Mouse (Mus musculus): ENCODE data around the gene Cntn4. TPM values are rescaled to one million over a fixed set of nuclear protein-coding genes. Genes with fewer than 3 reads are reported as not detected.

The Cntn4 gene
- polyA plus RNA-seq (2012; rRNA removed): 3.7 and 9.0 TPM in 2 replicates

DNA sequence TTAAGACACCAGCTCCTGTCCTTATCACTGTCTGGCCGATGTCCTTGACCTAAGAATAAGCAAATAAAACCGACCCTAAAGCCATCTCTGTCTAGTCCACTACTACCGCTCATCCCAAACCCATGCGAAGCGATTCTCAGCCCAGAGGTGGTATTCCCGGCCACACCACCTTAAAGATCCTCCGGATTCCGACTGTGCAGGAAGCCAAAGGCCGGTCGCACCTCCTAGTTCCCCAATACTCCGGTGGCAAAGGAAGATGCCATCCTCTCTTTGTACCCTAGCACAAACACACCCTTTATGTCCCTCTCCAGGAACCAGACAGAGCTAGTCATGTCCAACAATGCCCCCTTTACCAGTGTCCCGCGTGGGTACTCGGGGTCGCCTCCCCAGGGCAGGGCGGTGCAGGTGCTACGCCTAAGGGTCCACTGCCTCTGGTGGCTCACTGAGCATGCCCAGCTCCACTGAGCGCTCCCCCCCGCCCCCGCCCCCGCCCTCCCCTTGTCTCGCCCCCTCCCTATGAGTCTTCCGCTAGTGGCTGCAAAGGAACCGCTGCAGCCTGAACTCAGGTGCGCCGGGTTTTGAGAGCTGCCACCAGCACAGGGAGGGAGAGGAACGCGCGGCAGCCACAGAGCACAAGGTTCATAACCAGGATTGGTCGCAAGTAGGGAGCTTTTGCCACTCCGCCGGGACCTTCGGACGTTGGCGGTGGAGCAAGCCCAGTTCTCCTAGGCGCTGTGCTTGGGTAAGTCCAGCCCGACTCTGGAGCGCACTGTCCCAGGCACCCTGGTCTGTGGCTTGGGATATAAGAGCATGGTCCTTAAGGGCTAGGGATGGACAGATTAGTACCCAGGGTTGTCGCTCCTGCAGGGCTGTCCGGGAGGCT lies at the start of gene Cntn4:
Gene Cntn4 (plus strand): TSS at position 512 of the 883 bp plus-strand sequence.
- DNase-seq (ENCODE audit: low read depth): peak; percentile 70
- no peak for TF ChIP-seq CTCF (IDR thresholded peaks at IDR 0.05; ENCODE audit: borderline replicate concordance, extremely low read depth, insufficient read depth, insufficient read length)
- no peak for TF ChIP-seq POLR2A (IDR thresholded peaks at IDR 0.05; ENCODE audit: borderline replicate concordance, extremely low read depth, insufficient read depth, insufficient read length, poor library complexity, severe bottlenecking)

DNA sequence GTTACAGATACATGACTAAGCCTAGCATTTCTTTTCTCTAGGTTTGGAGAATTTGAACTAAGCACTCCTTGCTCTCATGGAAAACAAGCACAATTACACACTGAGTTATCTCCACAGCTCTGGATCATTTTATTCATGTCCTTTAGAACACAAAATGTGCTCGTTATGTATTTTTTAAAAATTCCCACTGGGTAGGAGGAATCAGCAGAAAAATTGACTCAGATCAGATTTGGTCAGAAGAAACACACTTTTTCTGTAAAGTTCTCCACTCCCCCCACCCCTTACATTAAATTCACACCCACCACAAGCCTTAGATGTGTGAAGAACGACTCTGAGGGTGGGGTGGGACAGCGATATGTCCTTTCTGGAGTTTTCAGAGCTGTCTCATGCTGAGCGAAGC lies 3.2 kb upstream of the Cntn4 start:
- no peak for TF ChIP-seq POLR2A (IDR thresholded peaks at IDR 0.05; ENCODE audit: borderline replicate concordance, extremely low read depth, insufficient read depth, insufficient read length, poor library complexity, severe bottlenecking)
- TF ChIP-seq CTCF (IDR thresholded peaks at IDR 0.05; ENCODE audit: borderline replicate concordance, extremely low read depth, insufficient read depth, insufficient read length): no peak

DNA sequence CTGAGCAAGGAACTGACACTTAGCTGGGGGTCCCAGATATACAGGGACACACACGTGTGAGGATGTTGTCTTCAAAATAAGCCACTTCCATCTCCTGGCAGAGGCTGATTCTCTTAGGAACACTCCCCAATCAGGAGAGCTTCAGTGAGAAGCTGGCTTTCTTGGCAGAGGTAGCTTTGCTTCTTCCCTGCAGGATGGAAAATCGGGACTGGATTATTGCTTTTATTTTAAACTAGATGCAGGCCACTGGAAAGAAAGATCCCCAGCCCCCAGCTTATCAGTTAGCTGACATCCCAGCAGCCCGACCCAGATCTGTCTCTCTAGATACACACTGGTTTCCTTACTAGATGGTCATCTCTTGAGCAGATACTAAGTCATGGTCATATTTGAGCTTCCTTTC lies 2.4 kb upstream of the Cntn4 start:
- DNase-seq (ENCODE audit: low read depth): peak; percentile 60
- TF ChIP-seq POLR2A (IDR thresholded peaks at IDR 0.05; ENCODE audit: borderline replicate concordance, extremely low read depth, insufficient read depth, insufficient read length, poor library complexity, severe bottlenecking): no peak
- TF ChIP-seq CTCF (IDR thresholded peaks at IDR 0.05; ENCODE audit: borderline replicate concordance, extremely low read depth, insufficient read depth, insufficient read length): no peak

More for the DNA sequence above, 3.2 kb upstream of the Cntn4 start:
- DNase-seq (ENCODE audit: low read depth): no peak

DNA sequence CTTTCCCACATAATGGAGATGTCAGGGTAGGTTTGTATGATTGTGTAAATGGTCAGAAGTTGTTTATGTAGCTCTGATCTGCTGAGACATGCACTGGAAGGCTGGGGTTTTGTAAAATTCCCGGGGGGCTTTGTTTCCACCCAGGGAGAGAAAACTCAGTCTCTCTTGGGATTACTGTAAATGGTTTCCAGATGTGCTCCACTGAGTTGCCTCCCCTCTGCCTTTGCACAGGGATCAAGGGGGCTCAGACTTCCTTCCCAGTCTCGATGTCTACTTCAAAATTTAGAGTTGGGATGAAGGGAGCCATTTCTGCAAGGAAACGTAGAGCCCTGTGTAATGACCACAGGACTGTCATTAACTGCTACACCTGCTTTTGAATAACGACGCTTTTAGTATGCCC lies 823 bp upstream of the Cntn4 start:
- TF ChIP-seq CTCF (IDR thresholded peaks at IDR 0.05; ENCODE audit: borderline replicate concordance, extremely low read depth, insufficient read depth, insufficient read length): no peak
- no peak for TF ChIP-seq POLR2A (IDR thresholded peaks at IDR 0.05; ENCODE audit: borderline replicate concordance, extremely low read depth, insufficient read depth, insufficient read length, poor library complexity, severe bottlenecking)

DNA sequence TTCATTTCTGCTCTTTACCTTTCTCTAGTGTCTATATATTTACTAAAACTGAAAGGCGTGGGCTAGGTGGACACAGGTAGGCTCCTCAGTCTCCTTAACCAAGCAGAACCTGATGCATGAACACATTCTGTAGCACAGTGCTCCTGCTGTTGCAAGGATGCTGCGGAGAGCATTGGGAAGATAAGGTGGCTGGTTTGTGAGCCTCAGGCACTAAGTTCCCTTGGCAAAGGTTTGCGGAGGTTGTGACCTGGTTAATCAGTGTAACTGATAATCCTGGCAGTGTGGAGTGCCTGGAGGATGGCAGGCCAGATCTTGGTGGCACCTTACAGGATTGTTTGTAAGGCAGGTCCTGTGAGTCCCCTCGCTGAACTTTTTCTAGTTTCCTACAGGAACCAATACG lies 1.3 kb downstream of the Cntn4 start:
- DNase-seq (ENCODE audit: low read depth): no peak
- TF ChIP-seq POLR2A (IDR thresholded peaks at IDR 0.05; ENCODE audit: borderline replicate concordance, extremely low read depth, insufficient read depth, insufficient read length, poor library complexity, severe bottlenecking) (no peak), CTCF (IDR thresholded peaks at IDR 0.05; ENCODE audit: borderline replicate concordance, extremely low read depth, insufficient read depth, insufficient read length) (no peak)

More for the DNA sequence above, 823 bp upstream of the Cntn4 start:
- DNase-seq (ENCODE audit: low read depth): no peak

DNA sequence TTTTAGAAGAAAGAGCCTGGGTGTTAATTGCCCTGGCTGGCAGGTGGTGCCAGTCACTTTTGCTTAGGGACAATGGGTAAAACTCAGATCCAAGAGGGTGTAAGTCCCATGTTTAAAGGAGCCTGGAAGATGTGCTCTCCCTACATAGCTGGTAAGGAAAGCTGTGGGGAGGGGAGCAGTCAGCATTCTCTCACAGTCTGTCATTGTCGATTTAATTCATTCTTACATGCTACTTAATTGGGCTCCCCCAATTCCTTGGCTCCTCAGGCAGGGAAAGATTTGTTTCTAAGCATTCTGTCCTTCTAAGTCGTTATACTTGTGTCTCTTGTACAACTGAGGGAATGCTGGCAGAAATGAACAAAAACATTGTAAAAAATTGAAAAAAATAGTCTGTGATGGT lies 4.0 kb downstream of the Cntn4 start:
- TF ChIP-seq POLR2A (IDR thresholded peaks at IDR 0.05; ENCODE audit: borderline replicate concordance, extremely low read depth, insufficient read depth, insufficient read length, poor library complexity, severe bottlenecking): no peak
- no peak for TF ChIP-seq CTCF (IDR thresholded peaks at IDR 0.05; ENCODE audit: borderline replicate concordance, extremely low read depth, insufficient read depth, insufficient read length)
- DNase-seq (ENCODE audit: low read depth): no peak

DNA sequence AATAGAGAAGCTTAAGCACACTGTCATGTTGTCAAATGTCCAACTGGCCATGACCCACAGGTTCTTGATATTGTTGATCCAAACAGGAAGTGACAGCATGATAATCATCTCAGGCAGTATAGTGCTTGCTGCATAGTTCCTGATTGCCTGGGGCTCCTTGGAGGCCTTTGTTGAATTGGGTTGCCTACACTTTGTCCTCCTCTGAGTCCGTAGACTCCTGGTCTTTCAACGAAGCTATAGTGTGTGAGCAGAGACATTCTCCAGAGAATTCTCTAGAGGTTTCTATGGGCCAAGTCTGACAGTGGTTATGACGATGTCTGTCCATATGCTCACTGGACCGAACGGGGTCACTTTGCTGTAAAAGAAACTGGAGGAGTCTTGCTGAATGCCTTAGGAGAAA lies 5.8 kb downstream of the Cntn4 start:
- TF ChIP-seq CTCF (IDR thresholded peaks at IDR 0.05; ENCODE audit: borderline replicate concordance, extremely low read depth, insufficient read depth, insufficient read length): no peak
- TF ChIP-seq POLR2A (IDR thresholded peaks at IDR 0.05; ENCODE audit: borderline replicate concordance, extremely low read depth, insufficient read depth, insufficient read length, poor library complexity, severe bottlenecking): no peak

DNA sequence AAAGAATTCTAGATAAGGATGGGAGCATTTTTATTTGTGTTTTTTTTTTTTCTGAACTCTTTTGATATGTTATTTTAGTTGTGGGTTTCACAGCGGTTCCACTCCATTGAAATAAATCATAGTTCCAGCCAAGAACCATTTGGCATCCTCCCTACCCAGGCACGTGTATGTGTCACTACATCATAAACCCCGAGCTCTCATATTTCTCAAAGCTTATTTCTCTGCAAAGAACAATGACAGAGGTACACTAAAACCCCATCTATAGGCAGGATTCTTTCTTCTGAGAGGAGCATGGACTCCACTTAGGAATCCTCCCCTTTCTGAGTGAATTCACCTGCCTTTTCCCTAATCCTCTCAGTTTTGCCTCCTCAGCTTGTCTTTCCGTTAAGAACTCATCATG lies 6.7 kb downstream of the Cntn4 start:
- no peak for TF ChIP-seq CTCF (IDR thresholded peaks at IDR 0.05; ENCODE audit: borderline replicate concordance, extremely low read depth, insufficient read depth, insufficient read length)
- TF ChIP-seq POLR2A (IDR thresholded peaks at IDR 0.05; ENCODE audit: borderline replicate concordance, extremely low read depth, insufficient read depth, insufficient read length, poor library complexity, severe bottlenecking): no peak
- no peak for DNase-seq (ENCODE audit: low read depth)

More for the DNA sequence above, 5.8 kb downstream of the Cntn4 start:
- DNase-seq (ENCODE audit: low read depth): no peak

DNA sequence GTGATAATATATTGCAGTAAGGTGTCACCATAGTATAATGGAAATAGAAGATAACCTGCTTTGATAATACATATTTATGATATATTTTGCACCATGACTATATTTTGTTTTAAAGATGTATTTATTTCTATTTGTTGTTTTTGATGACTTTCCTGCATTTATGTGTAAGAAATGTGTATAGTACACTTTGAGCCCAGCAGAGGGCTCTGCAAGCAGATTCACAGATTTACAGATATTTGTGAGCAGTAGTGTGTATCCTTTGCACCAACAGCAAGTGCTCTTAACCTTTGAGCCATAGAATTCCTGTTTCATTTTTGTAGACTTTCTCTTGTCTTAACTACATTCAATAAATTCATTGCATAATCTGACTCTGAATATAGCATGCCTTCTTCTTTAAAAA lies 10.7 kb downstream of the Cntn4 start:
- TF ChIP-seq POLR2A (IDR thresholded peaks at IDR 0.05; ENCODE audit: borderline replicate concordance, extremely low read depth, insufficient read depth, insufficient read length, poor library complexity, severe bottlenecking) (no peak), CTCF (IDR thresholded peaks at IDR 0.05; ENCODE audit: borderline replicate concordance, extremely low read depth, insufficient read depth, insufficient read length) (0 out of 2 replicates have a peak, but pooled peaks have one; percentile 9)
- DNase-seq (ENCODE audit: low read depth): no peak

DNA sequence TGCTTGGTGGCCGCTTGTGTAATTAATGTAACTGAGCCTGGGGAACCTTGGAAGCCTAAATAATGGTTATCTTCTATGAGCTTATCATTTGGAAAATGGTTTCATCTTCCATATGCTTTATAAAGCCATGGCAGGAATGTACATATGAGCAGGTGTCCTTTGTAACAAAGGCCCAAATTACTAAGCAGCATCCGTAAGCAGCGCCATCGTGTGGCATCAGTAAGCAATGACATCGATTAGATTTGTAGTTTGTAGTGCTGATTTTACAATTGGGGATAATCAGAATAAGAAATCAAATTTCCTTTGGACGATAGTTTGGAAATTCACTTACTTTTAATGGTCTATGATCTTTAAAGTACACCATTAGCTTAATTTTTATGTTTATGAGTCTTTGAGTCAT lies 64.6 kb downstream of the Cntn4 start:
- TF ChIP-seq CTCF (IDR thresholded peaks at IDR 0.05; ENCODE audit: borderline replicate concordance, extremely low read depth, insufficient read depth, insufficient read length): peak; percentile 54; the same call in 1 of the 2 replicates
- TF ChIP-seq POLR2A (IDR thresholded peaks at IDR 0.05; ENCODE audit: borderline replicate concordance, extremely low read depth, insufficient read depth, insufficient read length, poor library complexity, severe bottlenecking): no peak
- peak; percentile 54 for DNase-seq (ENCODE audit: low read depth)

DNA sequence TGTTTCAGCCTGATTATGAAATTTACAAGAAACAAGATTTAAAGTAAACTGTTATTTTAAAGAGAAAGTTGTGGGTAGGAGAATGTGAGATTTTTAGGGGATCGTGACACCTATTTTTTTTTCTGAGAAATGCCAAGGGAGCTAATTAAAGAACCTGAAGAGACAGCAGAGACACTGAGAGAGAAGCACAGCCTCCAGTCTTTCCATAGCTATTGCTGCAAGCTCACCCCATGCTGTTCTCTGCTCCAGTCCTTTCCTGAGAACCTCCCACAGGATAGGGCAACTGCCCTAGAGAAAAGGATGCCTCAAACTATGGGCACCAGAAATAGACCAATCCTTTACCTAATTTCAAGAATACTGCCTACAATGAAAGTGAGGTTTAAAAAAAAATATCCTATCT lies 103.2 kb downstream of the Cntn4 start:
- no peak for DNase-seq (ENCODE audit: low read depth)
- TF ChIP-seq POLR2A (IDR thresholded peaks at IDR 0.05; ENCODE audit: borderline replicate concordance, extremely low read depth, insufficient read depth, insufficient read length, poor library complexity, severe bottlenecking) (no peak), CTCF (IDR thresholded peaks at IDR 0.05; ENCODE audit: borderline replicate concordance, extremely low read depth, insufficient read depth, insufficient read length) (no peak)

DNA sequence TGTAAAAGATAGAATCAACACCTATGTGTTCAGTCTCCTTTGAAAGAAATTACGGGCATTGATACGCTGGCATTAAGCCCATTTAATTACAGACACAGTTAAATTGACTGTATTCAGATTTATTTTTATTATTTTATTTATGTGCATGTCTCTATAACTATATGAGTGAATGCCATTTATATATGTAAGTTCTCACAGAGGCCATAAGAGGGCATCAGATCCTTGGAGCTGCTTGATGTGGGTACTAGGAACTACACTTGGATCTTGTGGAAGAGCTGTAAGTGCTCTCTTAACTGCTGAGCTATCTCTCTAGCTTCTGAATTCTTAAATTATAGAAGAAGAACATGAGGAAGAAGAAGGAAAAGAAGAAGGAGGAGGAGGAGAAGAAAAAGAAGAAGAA lies 111.0 kb downstream of the Cntn4 start:
- TF ChIP-seq CTCF (IDR thresholded peaks at IDR 0.05; ENCODE audit: borderline replicate concordance, extremely low read depth, insufficient read depth, insufficient read length) (0 out of 2 replicates have a peak, but pooled peaks have one; percentile 3), POLR2A (IDR thresholded peaks at IDR 0.05; ENCODE audit: borderline replicate concordance, extremely low read depth, insufficient read depth, insufficient read length, poor library complexity, severe bottlenecking) (no peak)
- DNase-seq (ENCODE audit: low read depth): peak; percentile 37

All from brain, embryonic 14.5 days (tissue).